Comparison of ENCODE assay signal across 14 mouse cellular contexts in the genomic region with DNA sequence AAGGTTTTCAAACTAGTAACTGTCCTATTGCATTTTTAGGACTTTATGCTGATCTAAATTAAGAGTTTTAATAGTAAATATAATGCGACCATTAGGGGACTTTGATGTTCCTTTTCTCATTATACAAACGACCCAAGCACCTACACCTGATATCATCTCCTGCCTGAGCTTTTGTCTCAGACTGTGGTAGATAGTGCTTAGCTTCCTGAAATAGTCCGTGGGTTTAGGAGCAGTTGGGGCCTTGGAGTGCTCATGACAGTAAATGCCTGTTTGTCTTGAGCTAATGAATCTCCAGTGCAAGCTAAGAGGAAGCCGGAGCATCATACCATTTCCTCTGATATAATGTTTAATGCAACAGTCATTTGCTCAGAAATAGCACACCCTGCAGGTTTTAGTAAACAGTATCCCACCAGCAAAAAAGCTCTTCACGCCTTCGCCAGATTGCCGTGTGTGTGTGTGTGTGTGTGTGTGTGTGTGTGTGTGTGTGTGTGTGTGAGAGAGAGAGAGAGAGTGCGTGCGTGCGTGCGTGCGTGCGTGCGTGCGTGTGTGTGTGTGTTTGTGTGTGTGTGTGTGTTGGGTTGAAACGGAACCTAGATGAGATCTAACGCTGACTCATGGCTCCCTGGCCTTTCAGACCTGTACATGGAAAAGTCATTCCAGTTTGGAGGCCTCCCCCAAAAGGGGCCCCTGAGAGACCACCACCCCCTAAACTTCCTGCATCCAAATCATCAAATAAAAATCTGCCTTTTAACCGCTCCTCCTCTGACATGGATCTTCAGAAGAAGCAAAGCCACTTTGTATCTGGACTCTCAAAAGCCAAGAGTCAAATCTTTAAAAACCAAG. TPM values are rescaled to one million over a fixed set of nuclear protein-coding genes. Genes with fewer than 3 reads are reported as not detected.
A peak's percentile ranks its signal among the peaks of the same experiment; 100 is the strongest.
DNase-seq lines count a peak whose midpoint lies in the region; ATAC-seq and TF ChIP-seq lines count a peak whose summit lies in the region.
"Had no signal": no experiment of that assay in that cellular context is flagged by ENCODE, and none has a peak within 500 bp of the region (broad histone marks: within the 10 kb centered on the region; RNA-seq: fewer than 3 reads in every experiment).

No protein-coding gene starts in this region.

- DNase-seq in liver (no peak), G1E (ENCODE audit: low spot score) (no peak)
- peak; percentile 18 for DNase-seq in brain, embryonic 14.5 days (ENCODE audit: low read depth)
- DNase-seq in left cerebral cortex, postnatal 10 days (ENCODE audit: extremely low spot score in 1 of 2, low spot score in 2 of 2): no peak
- no peak for DNase-seq in embryonic facial prominence, embryonic 10.5 days (ENCODE audit: low spot score)
- no peak for DNase-seq in layer of hippocampus, adult 18-20 months (ENCODE audit: low spot score in 2 of 2)
- DNase-seq: cerebellum, adult 18-20 months; heart, postnatal 14 days; right cerebral cortex, postnatal 4 days had no signal

- WGBS in liver, embryonic 12.5 days (ENCODE audit: insufficient replicate concordance): 52% methylated on average over 18 of the region's 18 CpGs
- 90% methylated on average over 18 of the region's 18 CpGs for WGBS in embryonic facial prominence, embryonic 10.5 days

- 0 out of 2 replicates have a peak overlapping the region, but pooled peaks have one; percentile 2 for H3K27ac ChIP-seq in liver, embryonic 12.5 days
- H3K27ac ChIP-seq in embryonic facial prominence, embryonic 10.5 days (replicated peaks): no peak overlapping the region
- H3K27ac ChIP-seq: embryonic facial prominence, embryonic 12.5 days; macrophage; neural tube, embryonic 13.5 days had no signal

- H3K4me3 ChIP-seq in liver, embryonic 12.5 days: no peak overlapping the region
- H3K4me3 ChIP-seq in G1E (ENCODE audit: low read depth, low read length): no peak overlapping the region
- H3K4me3 ChIP-seq in embryonic facial prominence, embryonic 10.5 days: no peak overlapping the region
- H3K4me3 ChIP-seq: embryonic facial prominence, embryonic 12.5 days; neural tube, embryonic 13.5 days had no signal

- TF ChIP-seq CTCF in G1E (IDR thresholded peaks at IDR 0.05; ENCODE audit: low read depth, low read length): no peak
- TF ChIP-seq CTCF in brain, embryonic 14.5 days (IDR thresholded peaks at IDR 0.05; ENCODE audit: borderline replicate concordance, extremely low read depth, insufficient read depth, insufficient read length): no peak

- no peak overlapping the region for H3K9ac ChIP-seq in liver, embryonic 12.5 days
- H3K9ac ChIP-seq: embryonic facial prominence, embryonic 12.5 days; neural tube, embryonic 13.5 days had no signal

- H3K36me3 ChIP-seq in liver, embryonic 12.5 days: peaks cover 17% of the 10 kb centered on the region
- H3K36me3 ChIP-seq in G1E (replicated peaks): no peaks in the 10 kb centered on the region
- peaks cover 6% of the 10 kb centered on the region; the same call in 1 of the 2 replicates for H3K36me3 ChIP-seq in embryonic facial prominence, embryonic 10.5 days (replicated peaks)
- H3K36me3 ChIP-seq: neural tube, embryonic 13.5 days had no signal

- no peak for ATAC-seq in liver, embryonic 12.5 days
- ATAC-seq in G1E (ENCODE audit: extremely low read depth, insufficient number of reproducible peaks, low FRiP score, poor library complexity, severe bottlenecking): 0 out of 2 replicates have a peak, but pooled peaks have one; percentile 22
- peak; percentile 65 for ATAC-seq in megakaryocyte, adult 5-6 weeks (ENCODE audit: poor library complexity, severe bottlenecking)

- intact Hi-C loops in left cerebral cortex, postnatal 10 days (cut with DNase I): no loop called here

- no peaks in the 10 kb centered on the region for H3K27me3 ChIP-seq in liver, embryonic 12.5 days (replicated peaks)
- no peaks in the 10 kb centered on the region for H3K27me3 ChIP-seq in G1E (ENCODE audit: insufficient read depth, low read length)
- H3K27me3 ChIP-seq in embryonic facial prominence, embryonic 10.5 days (replicated peaks; ENCODE audit: low read depth, poor library complexity, severe bottlenecking): no peaks in the 10 kb centered on the region
- H3K27me3 ChIP-seq: embryonic facial prominence, embryonic 12.5 days; neural tube, embryonic 13.5 days had no signal

- peaks cover 24% of the 10 kb centered on the region for H3K4me1 ChIP-seq in liver, embryonic 12.5 days
- H3K4me1 ChIP-seq in G1E (ENCODE audit: insufficient read depth, low read depth, low read length): peaks cover 9% of the 10 kb centered on the region
- H3K4me1 ChIP-seq in embryonic facial prominence, embryonic 10.5 days: 0 out of 2 replicates have a peak, but pooled peaks cover 3% of the 10 kb centered on the region
- H3K4me1 ChIP-seq: embryonic facial prominence, embryonic 12.5 days; neural tube, embryonic 13.5 days had no signal

- no peak overlapping the region for H3K4me2 ChIP-seq in liver, embryonic 12.5 days
- H3K4me2 ChIP-seq: embryonic facial prominence, embryonic 12.5 days; neural tube, embryonic 13.5 days had no signal

- no peak for TF ChIP-seq POLR2A in brain, embryonic 14.5 days (IDR thresholded peaks at IDR 0.05; ENCODE audit: borderline replicate concordance, extremely low read depth, insufficient read depth, insufficient read length, poor library complexity, severe bottlenecking)

- H3K9me3 ChIP-seq in liver, embryonic 12.5 days (replicated peaks): no peaks in the 10 kb centered on the region
- H3K9me3 ChIP-seq in G1E (replicated peaks): peaks cover 3% of the 10 kb centered on the region; the same call in 1 of the 2 replicates
- no peaks in the 10 kb centered on the region for H3K9me3 ChIP-seq in embryonic facial prominence, embryonic 10.5 days
- H3K9me3 ChIP-seq: embryonic facial prominence, embryonic 12.5 days; neural tube, embryonic 13.5 days had no signal

RNA-seq across cellular contexts. Expression of gene Rps3a1, which starts 38.8 kb away (rescaled TPM):
- 1,175 and 1,195 TPM in 2 replicates for polyA plus RNA-seq in liver, embryonic 12.5 days (2016; fragmentation: Nextera tagmentation; extraction: Ambion mirVana)
- total RNA-seq in G1E (2014; fragmentation: Nextera tagmentation) (451 and 470 TPM in 2 replicates), G1E (2017) (886 and 1,461 TPM in 2 replicates)
- 23.2 and 80.9 TPM in 2 replicates for polyA plus RNA-seq in G1E (2012)
- polyA plus RNA-seq in brain, embryonic 14.5 days (2012; rRNA removed): 758 and 849 TPM in 2 replicates
- total RNA-seq in megakaryocyte, adult 5-6 weeks (2015): 2,058 and 2,275 TPM in 2 replicates
- 3,397 and 3,773 TPM in 2 replicates for total RNA-seq in megakaryocyte, adult 5-6 weeks (2017)
- 100 to 1,000 TPM; 421 to 422 TPM for total RNA-seq in left cerebral cortex, postnatal 10 days (2021)
- 1,198 and 1,219 TPM in 2 replicates for polyA plus RNA-seq in embryonic facial prominence, embryonic 10.5 days (2016; fragmentation: Nextera tagmentation; extraction: Ambion mirVana)
- total RNA-seq in layer of hippocampus, adult 18-20 months (2021): 100 to 1,000 TPM; 445 to 459 TPM
